Mouse (Mus musculus): ENCODE data around the gene Cnih3. TPM values are rescaled to one million over a fixed set of nuclear protein-coding genes. Genes with fewer than 3 reads are reported as not detected.

Gene Cnih3
- polyA plus RNA-seq, 1 experiment, result 0.23 TPM

DNA sequence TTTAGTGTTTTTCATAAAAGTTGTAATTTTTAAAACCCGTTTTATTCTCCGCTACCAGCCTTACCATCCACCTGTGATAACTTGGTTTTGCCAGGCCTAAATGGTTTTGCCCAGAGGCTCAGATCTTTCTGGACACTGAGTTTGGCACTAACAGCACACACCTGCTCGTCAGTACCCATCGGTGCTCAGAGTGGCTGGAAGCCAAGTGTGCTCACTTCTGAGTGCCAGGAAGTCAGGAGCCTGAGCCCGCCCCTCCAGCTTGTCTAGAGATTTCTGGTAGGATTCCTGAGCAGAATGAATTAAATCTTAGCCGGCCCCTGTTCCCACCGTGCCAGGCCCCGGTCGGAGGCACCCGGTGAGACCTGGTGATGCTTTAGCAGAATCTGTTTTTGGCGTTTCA lies 54.9 kb downstream of the Cnih3 start:
- DNase-seq (ENCODE audit: low spot score), result no peak

DNA sequence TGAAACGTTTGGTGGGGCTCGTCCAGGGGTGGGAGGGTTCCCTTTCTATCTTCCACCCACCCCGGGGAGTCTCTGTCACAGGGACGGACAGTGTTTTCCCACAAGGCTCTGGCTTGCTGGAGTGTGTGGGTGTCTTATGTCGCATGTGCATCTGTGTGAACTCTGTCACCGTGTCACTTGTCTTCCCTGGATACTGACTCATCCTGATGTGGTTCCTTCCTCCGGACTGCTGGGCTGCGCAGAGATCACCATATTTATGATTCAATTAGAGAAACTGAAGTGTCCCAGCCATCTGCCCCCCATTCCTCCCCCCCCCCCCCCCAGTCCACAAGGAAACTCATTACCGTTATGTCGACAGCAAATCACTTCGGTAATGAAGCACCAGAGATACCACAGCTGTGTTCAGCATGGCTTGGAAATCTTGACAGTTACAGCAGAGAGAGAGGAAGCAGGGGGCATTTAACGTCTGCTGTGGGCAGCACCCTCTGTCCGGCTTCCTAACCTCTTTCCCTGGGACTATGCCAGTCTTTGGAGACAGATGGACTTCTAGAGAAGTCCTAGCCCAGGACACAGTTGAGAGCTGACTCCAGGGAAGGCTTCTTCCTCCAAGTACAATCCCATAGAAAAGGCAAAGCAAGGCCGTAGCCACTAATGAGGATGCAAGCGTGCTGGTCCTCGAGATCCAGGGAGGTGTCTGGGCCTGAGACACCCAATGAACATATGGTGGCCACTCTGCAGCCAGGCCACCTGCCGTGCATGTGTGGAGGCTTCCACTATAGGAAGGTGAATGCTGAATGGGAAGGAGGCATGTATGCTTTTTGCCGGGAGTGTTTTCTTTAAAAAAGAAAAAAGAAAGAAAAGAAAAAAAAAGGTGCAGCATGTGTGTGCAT lies 55.9 kb downstream of the Cnih3 start:
- no peak for DNase-seq (ENCODE audit: low spot score)

DNA sequence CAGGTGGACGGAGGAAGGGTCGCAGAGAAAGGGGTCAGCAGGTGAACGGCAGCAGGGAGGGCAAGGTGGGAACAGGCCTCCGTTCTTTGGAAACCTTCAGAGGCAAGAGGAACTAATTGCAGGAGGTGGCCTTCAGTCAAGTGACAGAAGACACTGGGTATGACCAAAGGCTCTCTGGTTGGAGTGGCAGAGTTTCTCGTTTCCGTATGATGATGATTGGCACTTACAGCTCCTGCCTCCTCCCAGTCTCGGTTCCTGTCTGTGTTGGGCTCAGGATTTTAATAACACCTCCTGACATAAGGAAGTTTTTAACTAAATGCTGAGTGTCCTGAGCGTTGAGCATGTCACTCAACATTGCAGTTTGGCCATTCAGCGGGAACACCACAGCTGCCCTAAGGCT lies 57.3 kb downstream of the Cnih3 start:
- no peak for DNase-seq (ENCODE audit: low spot score)

DNA sequence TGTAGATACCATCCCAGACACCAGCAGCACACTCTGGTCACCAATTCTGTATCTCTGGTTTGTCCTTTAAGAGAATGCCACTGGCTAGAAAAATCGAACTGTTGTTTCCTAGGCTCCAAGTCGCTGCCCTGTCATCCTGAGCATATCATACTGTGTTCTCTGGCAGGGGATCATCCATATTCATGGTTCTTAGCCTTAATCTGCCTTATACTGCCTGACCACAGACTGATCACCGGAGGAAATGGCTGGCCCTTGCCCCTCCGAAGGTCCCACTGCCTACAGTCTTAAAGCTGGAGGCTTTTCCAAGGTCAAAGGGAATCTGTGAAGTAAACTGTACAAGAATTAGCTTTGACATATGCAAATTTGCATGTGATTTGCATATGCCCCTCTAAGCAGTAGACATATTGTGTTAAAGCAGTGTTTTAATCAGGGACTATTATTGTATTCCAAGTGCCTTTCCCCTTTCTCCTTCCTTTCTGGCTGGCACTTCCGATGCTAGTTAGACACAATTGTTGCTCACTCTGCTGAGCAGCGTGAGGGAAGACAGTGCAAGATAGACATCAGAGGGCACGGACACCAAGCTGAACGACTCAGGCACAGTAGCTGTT lies 58.3 kb downstream of the Cnih3 start:
- DNase-seq (ENCODE audit: low spot score), result no peak

DNA sequence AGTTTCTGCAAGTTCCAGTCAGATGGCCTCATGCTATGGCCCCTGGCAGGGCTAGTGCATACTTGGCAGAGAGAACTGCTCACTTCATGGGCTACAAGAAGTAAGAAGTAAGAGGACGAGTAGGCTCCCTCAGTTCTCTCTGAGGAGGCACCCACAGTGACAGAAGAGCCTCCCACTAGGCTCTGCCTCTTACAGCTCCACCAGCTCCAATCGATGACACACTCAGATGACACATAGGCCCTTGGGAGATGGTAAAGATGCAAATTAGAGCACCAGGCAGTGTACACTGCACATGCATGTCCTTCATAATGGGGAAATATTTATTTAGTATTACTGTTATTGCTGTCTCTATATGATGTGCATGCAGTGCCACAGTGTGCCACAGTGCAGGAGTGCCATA lies 62.6 kb downstream of the Cnih3 start:
- no peak for DNase-seq (ENCODE audit: low spot score)

DNA sequence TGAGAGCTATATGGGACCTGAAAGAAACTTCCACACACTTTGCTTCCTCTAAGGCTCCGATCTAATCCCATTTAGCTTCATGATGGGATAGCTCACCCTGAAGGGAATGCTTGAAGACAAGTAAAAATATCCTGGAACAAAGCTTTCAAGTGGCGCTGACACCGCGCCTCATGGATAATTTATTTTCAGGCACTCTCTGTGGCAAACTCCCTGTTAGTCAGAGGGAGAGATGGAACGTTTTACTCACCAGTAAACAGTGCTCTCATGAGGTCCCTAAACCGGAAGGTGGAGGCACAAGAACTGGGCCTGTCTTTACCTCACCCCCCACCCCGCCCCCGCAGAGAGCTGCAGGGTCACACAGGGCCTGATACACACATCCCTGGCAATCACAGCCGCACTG lies 64.4 kb downstream of the Cnih3 start:
- no peak for DNase-seq (ENCODE audit: low spot score)

DNA sequence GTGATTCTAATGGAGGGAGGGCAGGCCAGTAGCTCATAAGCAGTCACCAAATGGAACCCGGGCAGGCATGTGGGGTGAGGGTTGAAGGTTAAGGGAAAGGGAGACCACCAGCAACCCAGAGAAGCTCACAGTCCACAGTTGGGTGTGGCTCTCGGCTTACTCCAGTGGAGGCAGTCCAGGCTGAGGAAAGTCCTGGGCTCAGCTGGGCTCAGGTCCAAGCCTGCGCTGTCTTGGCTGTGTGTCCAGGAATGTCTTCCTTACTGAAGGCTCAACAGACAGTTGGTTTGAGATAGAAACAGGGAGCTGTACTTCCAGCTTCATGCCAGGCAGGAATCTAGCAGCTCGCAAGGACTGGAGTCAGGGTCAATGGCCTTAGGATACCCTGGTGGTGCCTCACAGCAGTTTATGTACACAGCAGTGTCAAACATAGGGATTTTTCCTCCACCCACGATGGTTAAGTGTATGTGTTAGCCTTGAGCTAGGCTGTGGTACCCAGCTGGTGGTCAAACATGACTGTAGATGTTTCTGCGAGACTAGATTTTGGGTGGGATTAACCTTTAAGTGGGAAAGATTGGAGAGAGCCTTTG lies 65.6 kb downstream of the Cnih3 start:
- no peak for DNase-seq (ENCODE audit: low spot score)

DNA sequence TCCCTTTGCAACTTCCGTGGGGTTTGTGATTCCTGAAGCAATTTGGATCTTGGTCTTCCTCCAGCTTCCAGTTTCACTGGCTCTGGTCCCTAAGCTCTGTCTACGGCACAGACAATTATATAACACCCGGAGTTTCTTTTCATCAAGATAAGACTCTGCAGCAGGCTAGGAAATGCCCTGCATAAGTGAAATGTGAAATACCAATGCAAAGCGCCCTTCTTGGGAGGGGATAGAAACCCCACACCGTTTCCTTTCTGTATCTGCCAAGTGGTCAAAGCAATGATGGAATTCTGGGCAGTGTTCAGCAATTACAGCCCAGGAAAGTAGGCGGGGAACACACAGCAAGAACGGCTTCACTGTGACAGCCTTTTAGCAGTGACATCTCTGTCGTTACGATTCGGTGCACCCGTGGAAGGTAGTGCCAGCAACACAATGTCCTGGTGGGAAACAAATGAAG lies 67.7 kb downstream of the Cnih3 start:
- DNase-seq (ENCODE audit: low spot score), result no peak

DNA sequence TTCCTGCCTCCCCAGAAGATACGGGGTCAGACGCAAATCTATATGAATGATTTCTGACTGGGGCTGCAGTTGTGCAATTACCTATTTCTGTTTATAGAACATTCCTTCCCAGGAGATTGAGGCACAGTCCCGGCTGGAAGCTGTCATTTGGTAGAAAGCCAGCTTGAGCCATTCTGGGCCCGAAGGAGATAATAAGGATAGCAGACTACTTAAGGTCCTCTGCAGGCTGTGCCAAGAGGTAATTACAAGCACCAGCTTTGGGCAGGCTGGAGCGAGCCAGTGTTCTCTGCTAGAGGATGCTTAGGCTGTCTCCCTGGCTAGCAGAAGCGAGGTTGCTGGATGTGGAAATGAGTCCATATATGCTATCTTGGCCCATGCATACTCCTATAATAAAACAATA lies 70.4 kb downstream of the Cnih3 start:
- no peak for DNase-seq (ENCODE audit: low spot score)

DNA sequence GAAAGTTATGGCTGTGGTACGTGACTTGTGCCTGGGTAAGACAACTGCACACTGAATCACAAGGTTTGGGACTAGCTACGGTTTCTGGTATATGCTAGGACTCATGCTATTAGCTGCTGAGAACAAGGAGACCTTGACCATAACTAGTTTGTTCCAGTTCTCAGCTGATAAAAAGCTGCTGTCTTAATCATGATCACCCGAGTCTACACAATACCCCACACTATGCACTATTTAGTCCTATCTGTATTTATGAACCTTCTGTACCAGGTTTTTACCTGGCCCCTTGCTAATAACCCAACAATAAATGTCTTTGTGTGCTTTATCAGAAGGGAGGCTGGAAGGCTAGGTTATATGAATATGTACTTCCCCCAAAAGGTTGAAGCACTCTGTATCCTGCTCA lies 72.5 kb downstream of the Cnih3 start:
- no peak for DNase-seq (ENCODE audit: low spot score)

DNA sequence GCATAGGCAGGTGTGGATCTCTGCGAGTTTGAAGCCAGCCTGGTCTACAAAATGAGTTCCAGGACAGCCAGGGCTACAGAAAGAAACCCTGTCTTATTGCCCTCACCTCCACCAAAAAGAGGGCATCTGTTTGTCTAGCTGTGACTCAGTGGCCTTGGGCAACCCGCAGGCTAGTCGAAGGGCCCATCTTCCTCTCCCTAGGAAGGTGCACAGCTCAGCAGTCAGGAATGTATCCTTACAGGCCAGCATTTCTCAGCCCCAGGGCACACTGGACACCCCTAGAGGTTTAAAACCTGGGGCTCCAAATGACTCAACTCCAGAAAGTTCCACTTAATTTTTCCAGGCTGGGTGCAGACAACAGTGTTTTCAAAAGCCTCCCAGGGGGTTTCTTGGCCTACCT lies 73.0 kb downstream of the Cnih3 start:
- no peak for DNase-seq (ENCODE audit: low spot score)

DNA sequence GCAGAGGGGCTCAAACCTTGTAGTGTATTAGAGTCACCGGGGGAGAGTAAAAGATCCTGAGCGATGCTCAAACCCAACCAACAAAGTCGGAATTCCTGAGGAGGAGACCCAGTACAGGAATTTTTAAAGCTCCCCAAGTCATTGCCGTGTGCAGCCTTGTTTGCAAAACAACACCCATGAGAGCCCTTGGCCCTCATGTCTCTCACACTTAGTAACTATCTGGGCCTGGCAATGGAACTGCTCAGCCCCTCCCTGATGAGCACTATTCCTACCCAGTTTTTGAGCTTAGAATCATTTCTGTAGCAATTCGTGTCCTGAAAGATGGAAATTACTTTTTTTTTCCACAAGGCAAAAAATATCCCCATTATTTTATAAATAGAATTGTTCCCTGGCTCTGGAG lies 74.0 kb downstream of the Cnih3 start:
- no peak for DNase-seq (ENCODE audit: low spot score)

DNA sequence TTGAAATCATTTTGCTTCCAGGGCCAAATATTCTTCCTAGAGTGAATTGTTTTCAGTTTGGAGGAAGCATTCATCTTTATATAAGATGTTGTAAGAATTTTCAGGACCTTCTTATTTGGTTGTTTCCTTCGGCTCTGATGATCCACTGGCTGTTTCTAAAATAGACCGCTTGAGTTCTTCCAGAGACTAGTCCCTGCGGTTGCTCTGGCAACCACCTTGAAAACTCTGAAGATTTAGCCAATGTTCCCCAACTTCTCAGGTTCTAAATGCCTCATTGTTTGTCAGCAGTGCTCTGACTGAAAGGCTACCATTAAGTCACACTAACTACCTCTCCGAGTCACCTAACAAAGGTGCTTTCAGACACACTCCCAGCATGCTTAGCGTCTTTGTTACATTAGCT lies 80.8 kb downstream of the Cnih3 start:
- DNase-seq (ENCODE audit: low spot score), result no peak

DNA sequence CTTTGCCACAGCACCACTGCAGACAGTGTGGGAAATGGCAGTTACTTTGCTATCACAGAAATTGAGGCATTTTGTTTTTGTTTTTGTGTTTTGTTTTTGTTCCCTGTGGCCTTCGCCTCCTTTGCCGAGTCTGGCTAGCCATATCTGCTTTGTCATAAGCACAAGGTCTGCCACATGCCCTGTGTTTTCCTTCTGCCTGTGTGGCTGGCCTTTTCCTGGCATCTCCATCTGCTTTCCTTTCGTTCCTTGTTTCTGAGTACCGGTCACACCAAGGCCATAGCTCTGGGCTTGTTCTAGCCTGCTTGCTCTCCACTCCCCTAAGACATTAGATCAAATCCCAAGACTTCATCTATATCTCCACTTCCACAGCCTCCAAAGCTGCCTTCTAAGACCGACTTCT lies 83.0 kb downstream of the Cnih3 start:
- DNase-seq (ENCODE audit: low spot score), result no peak

DNA sequence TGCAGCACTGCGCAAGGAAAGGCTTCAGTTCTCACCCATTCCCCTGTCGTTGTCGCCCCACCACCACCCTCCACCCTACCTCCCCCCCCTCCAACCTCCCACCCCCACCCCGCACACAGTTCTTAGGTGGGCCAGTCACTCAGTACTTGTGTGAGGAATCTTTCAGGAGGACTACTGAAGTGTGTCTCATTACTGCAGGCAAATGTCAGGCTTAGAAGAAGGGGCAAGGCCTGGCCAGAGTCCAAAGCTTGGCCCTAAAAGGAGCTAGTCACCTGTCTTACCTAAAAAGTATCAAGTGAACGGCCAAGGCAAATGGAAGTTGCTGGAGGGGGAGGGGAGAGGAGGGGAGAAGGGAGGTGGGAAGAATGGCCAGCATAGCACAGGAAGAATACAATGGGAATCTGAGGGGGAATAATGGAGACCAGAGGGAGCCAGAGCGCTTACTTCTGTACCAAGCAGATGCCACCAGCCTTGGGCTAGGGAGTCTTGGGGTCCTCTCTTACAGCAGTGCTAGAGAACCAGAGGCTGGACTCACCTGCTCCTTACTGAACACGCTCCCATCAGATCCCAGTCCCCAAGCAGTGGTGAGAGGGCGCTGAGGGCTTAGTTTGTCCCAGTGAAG lies 88.7 kb downstream of the Cnih3 start:
- no peak for DNase-seq (ENCODE audit: low spot score)

DNA sequence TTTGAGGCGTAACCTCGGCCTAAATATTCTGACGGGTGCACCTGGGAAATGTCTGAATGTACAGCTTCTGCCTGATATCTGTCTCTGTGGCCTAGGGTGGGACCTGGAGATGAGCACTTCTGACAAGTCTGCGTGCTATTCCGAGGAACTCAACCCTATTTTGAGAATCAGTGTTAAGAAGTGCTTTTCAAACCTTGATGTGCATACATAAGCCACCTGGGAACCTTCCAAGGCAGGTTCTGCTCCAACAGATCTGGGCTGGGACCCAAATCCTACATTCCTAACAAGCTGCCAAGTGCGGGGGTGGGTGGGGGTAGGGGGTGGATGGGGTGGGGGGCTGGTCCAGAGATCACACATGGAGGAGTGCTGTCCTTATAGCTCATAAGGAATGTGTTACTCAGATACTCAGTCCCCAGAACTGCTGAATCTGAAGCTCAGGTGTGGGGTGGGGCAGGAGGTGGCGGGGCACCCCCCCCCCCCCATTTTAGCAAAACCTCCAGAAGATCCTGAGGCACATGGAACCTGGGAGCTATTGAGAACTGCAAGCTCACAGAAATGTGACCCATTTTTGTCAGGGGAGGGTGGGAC lies 89.3 kb downstream of the Cnih3 start:
- no peak for DNase-seq (ENCODE audit: low spot score)

DNA sequence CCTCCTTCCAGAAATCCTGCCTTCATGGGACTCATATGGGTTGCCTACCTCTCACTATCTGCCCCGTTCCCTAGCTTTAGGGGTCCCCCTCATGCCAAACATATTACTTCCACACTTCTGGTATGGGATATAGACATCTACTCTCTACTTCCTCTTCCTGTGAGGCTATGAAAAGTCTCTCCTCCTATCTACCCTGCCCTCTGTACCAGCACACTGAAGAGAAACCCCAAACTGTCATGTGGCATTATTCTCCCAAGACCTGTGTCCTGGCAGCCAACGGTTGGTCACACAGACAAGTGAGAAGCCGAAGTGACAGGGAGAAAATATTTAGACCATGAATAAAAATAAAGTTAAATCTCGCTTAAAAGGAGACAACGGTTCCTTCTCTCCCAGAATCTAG lies 92.6 kb downstream of the Cnih3 start:
- DNase-seq (ENCODE audit: low spot score), result no peak

DNA sequence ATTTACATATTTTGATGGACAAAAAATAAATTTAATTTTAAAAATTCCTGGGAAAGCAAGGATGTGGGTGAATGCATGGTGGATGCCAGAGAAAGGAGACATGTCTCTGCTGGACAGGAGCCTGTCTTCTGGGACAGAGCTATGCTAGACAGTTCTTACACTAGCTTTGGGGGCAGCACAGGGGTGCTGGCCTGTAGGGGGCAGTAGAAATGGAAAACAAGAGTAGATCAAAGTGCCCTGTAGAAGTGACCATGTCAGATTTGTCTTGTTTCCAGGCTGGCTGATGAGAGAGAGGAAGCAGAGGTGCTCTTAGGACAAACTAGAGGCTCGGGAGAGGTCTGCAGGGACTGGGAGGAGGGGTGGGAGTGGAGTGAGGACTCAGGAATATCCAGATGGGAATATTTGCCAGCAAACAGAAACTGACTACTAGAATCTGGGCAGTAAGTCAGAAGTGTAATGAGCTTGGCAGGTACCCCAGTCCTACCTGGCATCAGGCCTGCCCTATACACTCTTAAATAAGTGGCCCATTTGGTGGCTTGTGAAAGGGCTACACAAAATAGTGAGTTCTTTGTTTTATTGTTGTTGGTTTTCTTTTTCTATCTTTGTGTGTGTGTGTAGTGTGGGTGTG lies 93.3 kb downstream of the Cnih3 start:
- DNase-seq (ENCODE audit: low spot score), result no peak

DNA sequence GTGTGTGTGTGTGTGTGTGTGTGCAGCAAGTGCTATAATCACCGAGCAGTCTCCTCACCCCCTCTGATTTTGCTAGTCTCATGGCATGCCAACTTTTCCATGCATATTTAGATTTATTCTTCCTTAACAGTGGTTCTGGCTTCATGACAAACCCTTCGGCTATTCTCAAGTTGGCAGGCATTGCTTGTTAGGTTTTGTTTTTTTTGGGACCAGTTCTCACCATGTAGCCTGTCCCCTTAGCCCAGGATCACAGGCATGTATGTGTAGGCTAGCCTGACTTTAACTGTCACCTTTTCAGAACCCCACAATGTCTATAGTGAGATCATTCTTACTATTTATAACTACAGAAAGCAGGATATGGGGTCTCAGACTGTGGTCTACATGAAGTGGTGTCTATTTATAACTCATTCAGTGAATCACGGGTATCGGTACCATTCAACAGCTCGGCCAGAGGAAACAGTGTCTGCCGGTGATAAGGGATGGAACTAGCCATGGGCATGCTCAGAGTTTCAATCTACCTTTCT lies 94.2 kb downstream of the Cnih3 start:
- DNase-seq (ENCODE audit: low spot score), result no peak

DNA sequence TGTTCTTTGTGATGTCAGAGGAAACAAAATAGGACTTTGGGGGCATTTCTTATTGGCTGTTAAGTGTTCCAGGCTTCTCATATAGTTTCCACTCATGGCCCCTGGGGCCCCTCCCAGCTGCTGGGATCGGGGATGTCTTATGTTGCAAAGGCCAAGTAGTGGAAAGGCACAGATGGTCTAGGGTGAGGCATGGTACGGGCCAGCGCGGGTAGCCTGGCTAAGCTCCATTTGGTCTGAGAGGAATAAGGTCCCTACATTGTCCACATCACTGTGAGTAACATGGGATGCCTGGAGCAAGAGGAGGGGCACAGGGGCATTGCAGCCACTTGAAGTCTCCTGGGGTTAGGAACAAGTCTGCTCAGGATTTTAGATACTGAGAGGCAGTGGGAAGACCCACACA lies 95.1 kb downstream of the Cnih3 start:
- DNase-seq (ENCODE audit: low spot score), result no peak

DNA sequence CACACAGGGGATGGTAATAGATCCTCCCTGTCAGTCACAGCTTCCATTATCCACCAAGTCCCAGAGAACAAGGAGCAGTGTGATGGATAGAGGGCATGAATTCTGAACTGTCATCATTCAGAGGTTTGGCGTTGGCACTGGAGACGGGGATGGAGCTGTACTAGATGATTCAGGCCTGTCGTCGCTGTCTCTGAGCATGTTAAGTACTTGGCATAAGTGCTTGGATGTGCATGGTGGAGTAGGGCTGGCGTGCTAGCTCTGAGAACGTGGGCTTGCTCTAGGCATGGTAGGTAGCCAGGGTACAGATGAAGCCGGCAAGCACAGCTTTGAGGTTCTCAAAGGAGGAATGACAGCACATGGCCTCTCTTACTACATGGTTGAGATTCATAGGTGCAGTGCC lies 95.6 kb downstream of the Cnih3 start:
- DNase-seq (ENCODE audit: low spot score), result no peak

DNA sequence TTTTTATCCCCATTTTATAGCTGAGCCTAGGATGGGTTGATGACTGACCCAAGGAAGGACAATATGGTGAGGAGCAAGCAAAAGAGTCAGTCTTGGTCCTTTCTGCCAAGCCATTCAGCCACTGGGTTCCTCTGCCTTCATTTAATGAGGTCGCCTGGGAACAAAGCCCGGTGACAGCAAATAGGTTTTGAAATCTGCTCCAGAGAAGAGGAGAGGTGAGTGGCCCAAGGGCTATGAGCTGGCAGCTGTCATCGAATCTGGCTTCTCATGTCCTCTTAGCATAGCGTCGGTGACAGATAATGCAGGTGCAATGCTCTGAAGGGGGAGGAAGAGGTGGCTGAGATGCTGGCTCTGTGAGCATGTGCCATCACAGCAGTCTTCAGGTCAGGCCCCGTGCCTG lies 100.7 kb downstream of the Cnih3 start:
- no peak for DNase-seq (ENCODE audit: low spot score)
